Comparison of ENCODE assay signal across 28 mouse cellular contexts in the genomic region with DNA sequence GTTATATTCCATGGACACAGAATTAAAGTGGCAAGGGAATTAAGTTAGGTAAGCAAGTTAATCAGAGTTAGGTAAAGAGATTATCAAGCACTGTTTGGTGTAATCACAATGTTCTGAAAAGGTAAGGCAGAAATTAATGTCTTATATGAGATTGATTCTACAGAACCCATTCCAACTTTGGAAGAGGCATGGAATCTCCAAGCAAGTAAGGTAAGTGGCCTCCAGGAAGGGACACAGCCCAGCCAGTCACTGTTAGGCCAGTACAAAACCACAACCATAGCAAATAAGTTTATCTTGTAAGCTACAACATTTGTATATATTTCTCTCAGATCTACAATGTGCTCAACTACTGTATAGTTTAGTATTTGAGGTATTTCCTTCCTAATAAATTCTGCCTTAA.
"Had no signal": no experiment of that assay in that cellular context is flagged by ENCODE, and none has a peak within 500 bp of the region (broad histone marks: within the 10 kb centered on the region; RNA-seq: fewer than 3 reads in every experiment).

No protein-coding gene starts in this region.

- DNase-seq: cerebellum, adult 2 months; cerebellum, adult 8-10 months; cerebellum, adult 9-10 months; cerebellum, adult 9-11 months; cerebellum, postnatal 10 days; cerebellum, postnatal 14 days; cerebellum, postnatal 25 days; cerebellum, postnatal 36 days; embryo, embryonic 11 days; forebrain, postnatal 0 days; gastrocnemius, adult 2 months; gastrocnemius, postnatal 10 days; gastrocnemius, postnatal 14 days; gastrocnemius, postnatal 25 days; gastrocnemius, postnatal 36 days; heart, adult 18-20 months; heart, adult 2 months had no signal

- ATAC-seq: forebrain, embryonic 13.5 days; forebrain, embryonic 14.5 days; forebrain, embryonic 15.5 days; forebrain, embryonic 16.5 days; forebrain, postnatal 0 days had no signal

- H3K4me1 ChIP-seq: embryonic facial prominence, embryonic 10.5 days; embryonic facial prominence, embryonic 12.5 days; embryonic facial prominence, embryonic 13.5 days; embryonic facial prominence, embryonic 15.5 days; forebrain, embryonic 12.5 days; forebrain, embryonic 13.5 days; forebrain, embryonic 15.5 days had no signal

- H3K9me3 ChIP-seq: embryonic facial prominence, embryonic 12.5 days; embryonic facial prominence, embryonic 13.5 days; embryonic facial prominence, embryonic 15.5 days; forebrain, embryonic 12.5 days; forebrain, embryonic 13.5 days; forebrain, embryonic 15.5 days had no signal

- H3K27ac ChIP-seq: embryonic facial prominence, embryonic 10.5 days; embryonic facial prominence, embryonic 12.5 days; embryonic facial prominence, embryonic 13.5 days; embryonic facial prominence, embryonic 15.5 days; forebrain, embryonic 10.5 days; forebrain, embryonic 12.5 days; forebrain, embryonic 13.5 days; forebrain, embryonic 15.5 days; gastrocnemius, adult 2 months; heart, adult 2 months had no signal

- H3K36me3 ChIP-seq: embryonic facial prominence, embryonic 10.5 days; embryonic facial prominence, embryonic 12.5 days; embryonic facial prominence, embryonic 13.5 days; embryonic facial prominence, embryonic 15.5 days; forebrain, embryonic 10.5 days; forebrain, embryonic 12.5 days; forebrain, embryonic 15.5 days had no signal

- H3K4me2 ChIP-seq: embryonic facial prominence, embryonic 12.5 days; embryonic facial prominence, embryonic 13.5 days; embryonic facial prominence, embryonic 15.5 days; forebrain, embryonic 12.5 days; forebrain, embryonic 13.5 days; forebrain, embryonic 15.5 days had no signal

- H3K4me3 ChIP-seq: embryonic facial prominence, embryonic 10.5 days; embryonic facial prominence, embryonic 12.5 days; embryonic facial prominence, embryonic 13.5 days; embryonic facial prominence, embryonic 15.5 days; erythroblast, embryonic 14.5 days; forebrain, embryonic 10.5 days; forebrain, embryonic 12.5 days; forebrain, embryonic 13.5 days; forebrain, embryonic 15.5 days; gastrocnemius, adult 2 months; heart, adult 2 months had no signal

- H3K9ac ChIP-seq: embryonic facial prominence, embryonic 12.5 days; embryonic facial prominence, embryonic 13.5 days; embryonic facial prominence, embryonic 15.5 days; forebrain, embryonic 12.5 days; forebrain, embryonic 13.5 days; forebrain, embryonic 15.5 days; forebrain, postnatal 0 days had no signal

- H3K27me3 ChIP-seq: embryonic facial prominence, embryonic 12.5 days; embryonic facial prominence, embryonic 13.5 days; embryonic facial prominence, embryonic 15.5 days; forebrain, embryonic 12.5 days; forebrain, embryonic 13.5 days; forebrain, embryonic 15.5 days had no signal
